Mouse (Mus musculus): ENCODE data around the gene Sugct.

- TF ChIP-seq CTCF (IDR thresholded peaks at IDR 0.05; ENCODE audit: control insufficient read depth, insufficient read depth, insufficient read length) (no peak), MAX (IDR thresholded peaks at IDR 0.05) (no peak), USF1 (IDR thresholded peaks at IDR 0.05; ENCODE audit: low read depth) (no peak), MYOD1 (IDR thresholded peaks at IDR 0.05; ENCODE audit: control insufficient read depth, insufficient read length, low read depth) (no peak), CEBPB (IDR thresholded peaks at IDR 0.05; ENCODE audit: low read depth) (no peak), MYOG (IDR thresholded peaks at IDR 0.05; ENCODE audit: control insufficient read depth, extremely low read depth, insufficient read length) (no peak)
These were observed 873.6 kb downstream of the Sugct start for GRCm38 (mm10) chr13:16821785-16822184.

Data from C2C12 (cell line).